Mouse (Mus musculus): ENCODE measurements around the gene Smim6.
A peak's percentile ranks its signal among the peaks of the same experiment; 100 is the strongest.

Gene Smim6

DNA sequence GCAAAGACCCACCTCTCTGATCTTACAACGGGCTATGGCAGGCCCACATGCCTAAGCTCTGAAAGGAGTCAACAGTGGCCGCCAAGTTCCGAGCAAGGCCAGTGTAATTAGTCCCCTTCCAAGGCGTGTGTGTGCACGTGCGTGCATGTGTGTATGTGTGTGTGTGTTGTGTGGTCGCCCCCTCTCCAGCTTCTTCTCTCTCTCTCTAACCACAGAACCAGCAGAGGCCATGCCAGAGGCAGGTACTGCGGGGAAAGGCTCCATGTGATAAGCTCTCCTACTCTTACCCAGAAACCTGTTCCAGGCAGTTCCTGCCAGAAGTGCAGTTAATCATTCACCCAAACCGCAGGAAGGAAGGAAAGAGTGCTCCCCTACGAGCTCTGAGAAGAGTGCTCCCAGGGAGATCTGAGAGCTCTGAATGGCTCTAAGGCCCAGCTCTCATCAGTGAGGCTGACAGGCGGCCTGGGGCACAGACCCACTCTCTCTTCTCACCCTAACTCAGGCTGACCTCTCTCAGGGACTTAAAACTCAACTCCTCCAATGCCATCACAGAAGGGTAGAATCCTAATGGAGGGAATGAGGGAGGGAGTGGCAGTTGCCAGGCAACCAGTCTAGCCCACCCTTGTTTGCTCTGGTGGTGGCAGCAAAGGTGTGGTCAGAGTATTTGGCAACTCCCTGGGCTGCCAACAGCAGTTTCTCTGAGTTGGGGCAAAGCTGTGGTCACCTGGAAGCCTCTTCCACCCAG lies at the start of gene Smim6:
TSS of gene Smim6 (plus strand) at position 386 of the 745 bp plus-strand sequence.
- DNase-seq (ENCODE audit: low read depth, low spot score), result no peak

DNA sequence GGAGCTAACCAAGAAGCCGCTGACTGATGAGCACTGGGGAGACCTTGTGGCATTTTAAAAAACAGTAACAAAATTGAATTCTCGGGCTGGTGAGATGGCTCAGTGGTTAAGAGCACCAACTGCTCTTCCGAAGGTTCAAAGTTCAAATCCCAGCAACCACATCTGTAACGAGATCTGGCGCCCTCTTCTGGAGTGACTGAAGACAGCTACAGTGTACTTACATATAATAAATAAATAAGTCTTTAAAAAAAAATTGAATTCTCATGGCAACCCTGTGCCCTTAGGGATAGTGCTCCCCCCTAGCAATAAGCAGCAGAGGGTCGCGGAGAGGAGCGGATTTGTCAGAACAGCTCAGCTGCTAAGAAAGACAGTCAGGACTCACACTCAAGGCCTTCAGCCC lies 47.9 kb upstream of the Smim6 start:
- DNase-seq (ENCODE audit: low read depth, low spot score), result no peak

DNA sequence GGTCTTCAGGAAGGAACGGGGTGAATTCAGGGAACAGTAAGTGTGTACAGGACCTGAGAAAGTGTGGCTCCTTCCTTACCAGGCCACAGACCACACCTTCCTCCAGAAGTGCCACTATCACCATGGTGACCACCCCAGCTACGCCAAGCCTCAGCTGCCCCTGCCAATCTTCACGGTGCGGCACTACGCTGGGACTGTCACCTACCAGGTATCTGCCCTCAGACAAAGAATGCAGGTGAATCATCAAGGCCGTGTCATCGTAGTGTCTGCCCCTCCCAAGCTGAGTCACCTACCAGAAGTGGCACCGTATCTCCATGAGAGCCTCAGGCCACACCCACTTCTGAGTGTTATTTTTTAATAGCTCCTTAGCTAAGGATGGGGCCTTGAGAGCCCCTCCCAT lies 42.4 kb upstream of the Smim6 start:
- DNase-seq (ENCODE audit: low read depth, low spot score), result no peak

DNA sequence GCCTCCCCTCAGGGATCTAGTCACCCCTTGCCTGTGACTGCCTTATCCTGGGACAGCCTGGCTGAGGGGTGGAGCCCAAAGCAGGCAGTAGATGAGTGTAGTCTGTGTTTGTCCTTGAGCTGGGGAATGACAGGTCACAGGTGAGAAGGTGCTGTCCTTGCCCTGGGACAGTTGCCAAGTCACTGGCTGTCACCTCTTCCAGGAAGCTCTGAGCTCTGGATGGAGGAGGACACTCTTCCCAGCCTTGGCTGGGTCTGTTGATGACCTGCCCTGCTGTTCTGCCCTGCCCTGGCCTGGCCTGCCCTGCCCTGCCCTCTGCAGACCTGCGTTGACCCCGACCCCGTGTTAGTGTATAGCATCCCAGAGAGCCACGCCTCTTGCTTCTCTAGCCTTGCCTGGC lies 39.4 kb upstream of the Smim6 start:
- no peak for DNase-seq (ENCODE audit: low read depth, low spot score)

DNA sequence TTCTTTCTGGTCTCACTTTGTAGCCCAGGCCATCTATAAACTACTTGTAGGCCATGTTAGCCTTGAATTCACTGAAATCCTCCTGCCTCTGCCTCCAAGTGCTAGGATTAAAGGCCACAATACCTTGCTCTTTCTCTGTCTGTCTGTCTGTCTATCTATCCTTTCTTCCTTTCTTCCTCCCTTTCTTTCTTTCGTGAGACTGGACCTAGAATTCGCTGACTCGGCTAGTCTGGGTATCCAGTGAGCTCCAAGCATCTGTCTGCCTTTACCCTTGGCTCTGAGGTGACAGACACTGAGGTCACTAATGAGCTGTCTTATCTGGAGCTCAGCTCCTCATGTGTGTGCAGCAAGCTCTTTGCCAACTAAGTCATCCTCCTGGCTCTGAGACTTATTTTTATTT lies 35.9 kb upstream of the Smim6 start:
- DNase-seq (ENCODE audit: low read depth, low spot score), result no peak

DNA sequence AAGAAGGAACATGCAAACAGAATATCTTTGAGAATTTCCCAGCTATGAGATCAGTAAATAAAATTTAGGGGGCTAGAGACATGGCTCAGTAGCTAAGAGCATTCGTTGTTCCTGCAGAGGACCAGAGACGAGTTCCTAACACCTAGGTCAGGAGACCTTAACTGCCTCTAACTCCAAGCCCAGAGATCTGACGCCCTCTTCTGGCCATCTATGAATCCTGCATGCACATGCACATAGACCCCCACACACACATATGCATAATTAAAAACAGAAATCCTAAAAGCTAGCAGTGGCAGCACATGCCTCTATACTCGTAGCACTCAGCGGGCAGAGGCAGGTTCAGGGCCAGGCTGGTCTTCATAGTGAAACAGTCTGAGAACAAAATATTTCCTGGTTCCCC lies 35.4 kb upstream of the Smim6 start:
- DNase-seq (ENCODE audit: low read depth, low spot score), result no peak

DNA sequence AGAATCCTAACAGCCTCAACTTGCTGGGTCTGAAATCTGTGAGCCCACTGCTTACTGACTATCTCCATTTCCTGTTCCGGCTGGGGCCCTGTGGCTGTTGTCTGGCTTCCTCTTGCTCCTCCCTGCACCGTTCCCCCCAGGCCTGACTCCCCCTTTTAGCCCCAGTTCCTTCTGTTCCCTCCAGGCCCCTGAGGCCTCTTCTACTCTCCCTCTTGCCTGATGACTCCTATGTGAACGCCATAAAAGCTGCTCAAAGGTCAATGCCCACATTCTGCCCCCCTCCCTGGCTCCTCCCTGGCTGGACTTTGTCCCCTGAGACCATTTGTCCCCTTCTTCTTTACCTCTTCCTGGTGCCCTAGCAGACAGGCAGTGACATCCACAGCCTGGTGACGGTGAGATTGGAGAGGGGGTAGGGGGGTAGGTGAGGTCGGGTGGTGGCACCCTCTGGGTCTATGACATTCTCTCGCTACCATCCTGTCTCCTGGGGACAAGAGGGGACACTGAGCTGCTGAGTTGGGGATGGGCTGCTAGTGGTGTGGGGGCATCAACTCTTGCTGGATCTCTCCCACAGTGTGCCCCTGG lies 34.6 kb upstream of the Smim6 start:
- DNase-seq (ENCODE audit: low read depth, low spot score), result no peak

DNA sequence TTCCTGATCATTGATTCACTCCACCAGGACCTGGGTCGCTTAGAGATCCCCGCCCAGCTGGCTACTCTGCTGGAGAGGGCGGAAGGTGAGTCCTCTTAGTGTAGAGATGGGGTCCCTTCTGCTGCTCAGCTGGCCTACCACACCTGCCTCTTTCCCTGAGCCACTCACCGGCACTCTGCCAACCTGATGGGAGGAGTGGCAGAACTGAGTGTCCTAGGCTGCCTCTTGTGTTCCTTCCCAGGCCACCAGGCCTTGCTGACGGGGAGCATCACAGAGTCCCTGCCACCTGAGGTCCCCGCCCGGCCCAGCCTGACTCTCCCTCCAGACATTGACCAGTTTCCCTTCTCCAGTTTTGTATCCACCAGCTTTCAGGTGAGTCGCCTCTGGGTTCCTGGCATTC lies 33.7 kb upstream of the Smim6 start:
- no peak for DNase-seq (ENCODE audit: low read depth, low spot score)

DNA sequence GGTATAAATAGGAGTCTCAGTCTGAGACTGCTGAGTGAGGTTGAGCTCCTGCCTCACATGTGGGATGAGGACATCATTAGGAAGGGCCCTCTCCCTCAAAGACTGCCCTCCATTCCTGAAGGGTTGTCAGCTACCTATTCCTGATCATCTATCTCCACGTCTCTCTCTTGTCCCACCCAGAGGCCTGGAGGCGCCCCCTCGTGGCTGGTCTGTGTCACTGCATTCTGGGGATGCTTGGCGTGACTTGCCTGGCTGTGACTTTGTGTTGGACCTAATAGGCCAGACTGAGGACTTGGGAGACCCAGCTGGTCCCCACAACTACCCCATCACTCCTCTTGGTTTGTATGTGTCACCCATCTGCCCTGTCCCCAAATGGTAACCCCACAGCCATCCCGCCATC lies 30.8 kb upstream of the Smim6 start:
- DNase-seq (ENCODE audit: low read depth, low spot score), result no peak

DNA sequence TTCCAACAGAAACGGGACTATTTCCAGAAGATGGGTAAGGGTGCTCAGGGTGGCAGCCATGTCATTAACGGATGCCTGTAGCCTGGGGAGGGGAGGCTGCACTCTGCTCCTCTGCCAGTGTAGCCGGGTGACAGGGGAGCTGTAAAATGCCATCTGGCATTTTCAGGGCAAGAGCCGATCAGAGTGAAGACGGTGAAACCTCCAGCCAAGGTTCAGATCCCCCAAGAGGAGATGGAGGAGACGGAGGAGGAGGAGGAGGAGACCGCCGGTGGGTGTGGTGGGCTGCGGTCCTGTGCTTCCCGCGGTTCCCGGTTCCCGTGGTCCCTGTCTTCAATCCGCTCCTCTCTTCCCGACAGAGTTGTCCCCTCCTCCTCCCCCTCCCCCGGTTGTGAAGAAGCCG lies 28.6 kb upstream of the Smim6 start:
- no peak for DNase-seq (ENCODE audit: low read depth, low spot score)

DNA sequence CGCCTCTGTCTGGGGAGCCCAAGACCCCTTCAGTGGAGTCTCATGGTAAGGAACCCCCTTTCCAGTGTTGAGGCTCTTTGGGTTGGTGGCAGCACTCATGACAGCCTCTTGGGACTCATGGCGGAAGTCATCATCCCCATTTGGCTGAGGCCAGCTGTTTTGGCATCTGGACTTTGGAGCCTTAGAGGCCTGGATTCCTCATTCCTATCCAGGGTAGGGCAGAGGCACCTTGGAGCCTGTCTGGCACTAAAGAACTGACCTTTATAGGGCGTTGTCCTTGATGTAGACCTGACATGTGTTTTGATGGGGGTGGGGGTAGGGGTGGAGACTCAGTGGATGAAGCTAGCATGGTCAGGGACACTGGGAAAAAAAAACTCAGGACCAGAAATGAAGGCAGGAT lies 27.5 kb upstream of the Smim6 start:
- no peak for DNase-seq (ENCODE audit: low read depth, low spot score)

DNA sequence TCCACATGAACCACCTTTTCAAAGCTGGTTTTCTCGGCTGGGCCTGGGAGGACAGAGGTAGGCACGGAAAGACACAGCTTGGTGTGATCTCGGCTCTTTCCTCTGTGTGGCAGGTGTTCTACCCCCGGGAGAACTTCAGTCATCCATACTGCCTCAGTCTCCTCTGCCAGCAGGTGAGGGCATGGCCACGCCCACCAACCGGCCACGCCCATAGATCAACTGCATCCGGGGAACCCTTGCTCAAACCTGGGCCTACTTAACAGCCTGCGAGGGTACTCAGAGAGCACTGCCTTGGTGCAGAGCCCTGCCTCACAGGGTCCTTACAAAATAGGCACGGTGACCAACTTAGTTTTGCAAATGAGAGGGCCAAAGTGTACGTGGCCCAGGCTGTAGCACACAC lies 26.5 kb upstream of the Smim6 start:
- DNase-seq (ENCODE audit: low read depth, low spot score), result no peak

DNA sequence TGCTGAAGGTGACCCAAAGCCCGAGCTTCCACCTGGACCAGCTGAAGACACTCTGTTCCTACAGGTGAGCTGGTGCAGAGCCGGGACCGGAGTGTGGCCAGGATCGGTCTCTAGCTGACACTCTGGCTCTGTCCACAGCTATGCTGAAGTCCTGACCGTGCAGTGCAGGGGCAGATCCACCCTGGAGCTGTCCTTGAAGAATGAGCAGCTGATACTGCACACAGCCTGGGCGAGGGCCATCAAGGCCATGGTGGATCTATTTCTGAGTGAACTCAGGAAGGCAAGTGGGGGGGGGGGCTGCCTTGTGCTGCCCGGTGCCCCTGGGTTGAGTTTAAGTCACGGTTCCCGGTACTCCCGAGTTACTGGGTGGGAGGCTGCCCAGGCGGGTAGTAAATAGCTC lies 25.4 kb upstream of the Smim6 start:
- DNase-seq (ENCODE audit: low read depth, low spot score), result no peak

DNA sequence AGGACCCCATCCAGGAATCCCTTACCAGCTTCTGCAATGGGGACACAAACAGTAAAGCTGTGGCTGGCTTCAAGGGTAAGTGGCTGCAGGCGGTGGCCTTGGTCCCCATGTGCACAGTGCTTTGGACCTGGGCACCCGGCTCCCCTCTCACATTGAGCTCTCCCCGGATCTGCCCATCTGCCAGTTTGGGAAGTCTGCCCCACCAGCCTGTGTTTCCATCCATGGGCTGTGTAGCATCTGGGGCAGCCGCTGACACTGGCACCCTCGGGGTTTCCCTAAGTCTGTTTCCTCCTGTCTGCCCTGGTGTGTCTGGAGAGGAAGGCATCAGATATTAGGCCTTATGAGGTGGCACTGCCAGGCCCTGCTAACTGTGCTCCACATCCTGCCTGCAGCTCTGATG lies 23.8 kb upstream of the Smim6 start:
- no peak for DNase-seq (ENCODE audit: low read depth, low spot score)

DNA sequence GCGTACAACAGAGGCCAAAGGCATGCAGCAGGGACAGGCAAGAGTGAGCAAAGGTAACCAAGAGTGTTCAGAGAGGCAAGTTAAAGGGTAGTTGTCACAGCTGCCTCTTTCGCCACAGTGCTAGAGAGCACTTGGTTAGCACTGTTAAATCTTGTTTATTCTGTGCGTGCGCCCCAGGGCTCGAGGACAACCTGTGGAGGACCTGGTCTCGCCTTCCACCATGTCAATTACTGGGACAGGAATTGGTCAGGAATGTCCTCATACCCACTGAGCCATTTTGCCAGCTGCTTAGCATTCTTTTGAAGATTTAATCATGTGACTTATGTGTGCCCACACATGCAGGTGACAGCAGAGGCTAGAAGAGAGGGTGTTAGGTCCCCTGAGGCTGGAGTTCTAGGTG lies 22.7 kb upstream of the Smim6 start:
- DNase-seq (ENCODE audit: low read depth, low spot score), result no peak

DNA sequence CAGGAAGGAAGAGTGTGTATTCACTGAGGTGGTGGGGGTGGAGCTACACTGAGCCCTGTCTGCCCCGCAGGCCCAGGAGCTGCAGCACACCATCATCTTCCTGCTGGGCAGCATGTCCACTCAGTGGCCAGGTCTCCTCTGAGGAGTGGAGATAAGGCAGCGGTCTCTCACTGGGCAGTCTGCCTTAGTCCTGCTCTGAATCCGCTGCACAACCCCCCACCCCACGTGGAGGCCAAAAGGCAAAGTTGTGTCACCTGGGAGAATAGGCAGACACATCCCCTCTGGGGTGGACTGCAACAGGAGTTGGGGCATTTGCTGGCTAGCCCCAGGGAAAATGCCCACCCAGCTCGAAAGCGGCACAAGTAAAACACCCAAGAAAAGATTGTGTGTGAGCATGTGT lies 19.6 kb upstream of the Smim6 start:
- no peak for DNase-seq (ENCODE audit: low read depth, low spot score)

DNA sequence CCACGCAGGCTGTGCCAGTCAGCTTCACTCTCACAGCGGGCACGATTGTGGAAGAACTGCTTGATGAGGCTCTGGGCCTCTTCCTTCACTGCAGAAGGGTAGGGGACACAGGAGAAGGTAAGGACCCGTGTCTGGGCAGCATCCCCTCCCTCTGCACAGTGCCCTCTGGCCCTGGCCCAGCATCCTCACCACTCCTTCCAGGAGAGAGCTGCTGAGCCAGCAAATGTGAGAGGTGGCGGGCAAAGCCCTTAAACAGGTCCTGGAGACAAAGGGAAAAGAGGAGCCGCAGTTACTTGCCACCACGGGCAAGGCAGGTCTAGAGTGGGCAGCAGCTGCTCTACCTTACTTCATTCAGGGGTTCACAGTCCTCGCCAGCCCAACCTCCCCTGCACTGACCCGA lies 18.7 kb upstream of the Smim6 start:
- DNase-seq (ENCODE audit: low read depth, low spot score), result no peak

DNA sequence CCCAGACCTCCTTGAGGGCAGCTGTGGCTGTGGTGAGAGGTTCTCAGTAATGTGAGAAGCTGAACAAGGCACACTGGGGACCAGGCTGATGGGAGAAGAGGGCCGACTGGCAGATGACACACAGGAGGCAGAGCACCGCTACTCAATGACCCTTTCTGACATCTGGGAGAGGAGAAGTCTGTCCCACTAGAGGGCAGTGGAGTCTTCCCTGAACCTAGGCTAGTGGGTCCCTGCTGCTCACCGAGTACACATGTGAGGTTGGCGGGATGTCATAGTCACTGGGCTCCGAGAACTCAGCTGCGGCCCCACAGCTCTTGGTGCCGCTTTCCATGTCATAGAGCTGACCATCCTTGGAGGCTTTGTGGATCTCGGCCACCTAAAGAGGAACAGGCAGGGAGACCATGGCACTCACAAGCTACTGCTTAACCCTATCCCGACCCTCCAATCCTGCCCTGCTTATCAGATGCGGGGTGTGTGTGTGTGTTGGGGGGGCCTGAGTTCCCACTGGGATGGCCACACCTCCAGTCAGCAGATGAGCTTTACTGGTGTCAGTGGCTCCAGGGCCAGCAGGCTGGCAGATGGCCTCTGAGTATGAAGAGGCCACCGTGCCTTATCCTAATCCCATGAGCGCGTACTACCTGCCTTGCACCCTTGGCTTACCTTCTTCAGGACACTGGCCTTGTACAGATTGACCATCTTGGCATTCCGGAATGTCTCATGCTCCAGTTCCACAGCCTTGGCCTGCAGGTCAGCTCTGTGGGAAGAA lies 16.9 kb upstream of the Smim6 start:
- no peak for DNase-seq (ENCODE audit: low read depth, low spot score)

DNA sequence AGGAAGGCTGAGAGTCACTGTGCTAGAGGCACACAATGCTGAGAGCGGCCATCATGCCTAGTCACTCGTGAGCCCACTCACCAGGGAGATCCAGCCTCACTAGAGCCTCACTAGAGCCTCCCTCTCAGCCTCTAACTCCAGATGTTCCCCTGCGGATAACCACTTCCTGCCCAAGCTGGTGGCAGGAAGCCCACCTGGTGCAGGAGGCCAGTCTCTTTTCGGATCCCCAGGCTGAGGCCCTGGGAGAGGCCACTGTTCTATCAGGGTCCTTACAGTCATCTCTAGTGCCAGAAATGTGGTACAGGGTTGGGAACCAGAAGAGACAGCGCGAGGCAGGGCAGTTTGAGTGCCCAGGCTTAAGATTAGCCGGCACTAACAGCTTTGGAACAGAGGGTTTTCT lies 13.4 kb upstream of the Smim6 start:
- DNase-seq (ENCODE audit: low read depth, low spot score), result no peak

DNA sequence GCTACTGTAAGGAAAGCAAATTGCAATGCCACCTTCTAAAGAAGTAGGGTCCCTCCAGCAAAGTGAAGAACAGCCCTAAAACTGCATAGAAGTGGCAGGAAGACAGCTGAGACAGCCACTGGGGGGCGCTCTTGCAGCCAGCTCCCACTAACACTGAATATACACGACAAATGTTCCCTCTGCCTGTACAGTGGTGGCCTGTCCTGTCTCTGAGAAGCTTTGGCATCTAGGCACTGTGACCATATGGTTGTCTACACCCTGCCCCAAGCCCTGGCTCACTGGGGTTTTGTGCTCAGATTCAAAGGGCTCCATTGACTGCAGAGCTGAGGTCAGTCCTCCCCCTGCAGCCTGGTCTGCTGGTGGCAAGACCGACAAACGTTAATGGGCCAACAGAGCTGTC lies 12.9 kb upstream of the Smim6 start:
- DNase-seq (ENCODE audit: low read depth, low spot score), result no peak

DNA sequence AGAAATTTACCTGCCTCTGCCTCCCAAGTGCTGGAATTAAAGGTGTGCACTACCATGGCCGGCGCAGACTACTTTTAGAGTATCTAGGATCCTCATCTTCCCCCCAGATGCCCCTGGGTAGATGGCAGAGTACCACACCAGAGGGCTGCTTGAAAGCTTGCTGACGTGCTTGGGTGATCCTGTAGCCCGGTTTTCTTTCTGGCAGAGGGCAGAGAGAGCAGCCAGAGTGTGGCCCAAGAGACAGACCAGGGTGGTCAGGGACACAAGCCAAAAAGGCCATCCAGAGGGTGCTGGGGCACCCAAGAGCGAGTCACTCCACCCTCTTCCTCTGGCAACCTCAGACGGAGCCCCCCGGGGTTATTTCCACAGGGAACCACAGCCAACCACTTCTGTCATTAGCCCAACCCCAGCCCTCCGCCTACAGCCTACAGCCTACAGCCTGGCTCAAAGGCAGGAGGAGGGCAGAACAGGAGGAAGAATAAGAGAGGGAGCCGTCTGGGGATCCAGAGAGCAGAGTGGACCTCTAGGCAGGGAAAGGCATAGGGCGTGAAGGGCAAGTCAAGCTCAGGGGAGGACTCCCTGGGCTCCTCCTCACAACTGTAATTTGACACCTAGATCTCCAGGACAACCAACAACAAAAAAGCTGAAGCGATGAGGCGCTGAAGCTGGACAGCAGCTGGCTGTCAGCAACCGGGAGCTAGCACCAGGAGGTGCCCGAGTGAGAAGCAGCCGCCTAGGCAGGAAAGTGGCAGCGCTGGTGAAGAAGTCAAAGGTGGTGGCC lies 12.1 kb upstream of the Smim6 start, which contains the start of gene Smim5:
TSS of gene Smim5 (plus strand) at position 481 of the 781 bp plus-strand sequence.
- DNase-seq (ENCODE audit: low read depth, low spot score), result peak; percentile 69

Measured in WW6 (cell line).